Mouse (Mus musculus) spleen, adult 2 months (tissue): ENCODE results near the gene Golga2. TPM values are rescaled to one million over a fixed set of nuclear protein-coding genes. Genes with fewer than 3 reads are reported as not detected.

Experiments
- DNase-seq, 2 experiments: peaks; one replicate each; pipeline versions ENCODE4 v3.0.0 to v3.0.0-alpha.2; 2012 to 2021; ENCODE audit warnings: low spot score in 2 of 2, low read depth in 1 of 2
- H3K27ac ChIP-seq: fragments of 200-500 bp; 2 replicates; pipeline ENCODE4 v1.5.1; 2012; ENCODE audit warnings: low read length, inconsistent platforms; ENCODE audit not compliant: insufficient read depth
- H3K27me3 ChIP-seq: fragments of 200-500 bp; 2 replicates; pipeline ENCODE4 v1.6.1; 2012; ENCODE audit warnings: mild to moderate bottlenecking, moderate library complexity, low read length, inconsistent platforms; ENCODE audit not compliant: control insufficient read depth, insufficient read depth
- H3K36me3 ChIP-seq: fragments of 200-500 bp; 2 replicates; pipeline ENCODE4 v1.6.1; 2012; ENCODE audit warnings: mild to moderate bottlenecking, low read length, inconsistent platforms; ENCODE audit not compliant: control insufficient read depth, insufficient read depth
- H3K4me1 ChIP-seq: fragments of 200-500 bp; 2 replicates; pipeline ENCODE4 v1.6.1; 2011; ENCODE audit warnings: inconsistent platforms; ENCODE audit not compliant: control insufficient read depth, insufficient read depth, insufficient read length
- H3K4me3 ChIP-seq: fragments of 200-500 bp; 2 replicates; pipeline ENCODE4 v1.5.1; 2011; ENCODE audit warnings: mild to moderate bottlenecking, inconsistent platforms; ENCODE audit not compliant: insufficient read depth, insufficient read length; ENCODE audit errors: extremely low read depth
- CTCF ChIP-seq: fragments of 200-500 bp; IDR thresholded peaks from 2 replicates; pipeline ENCODE4 v1.5.1; 2011; ENCODE audit warnings: mild to moderate bottlenecking, inconsistent platforms; ENCODE audit not compliant: insufficient read depth, insufficient read length, insufficient replicate concordance; ENCODE audit errors: extremely low read depth
- POLR2A ChIP-seq: fragments of 200-500 bp; IDR thresholded peaks from 2 replicates; pipeline ENCODE4 v1.6.1; 2011; ENCODE audit warnings: low read depth, low read length, inconsistent platforms
- WGBS: fragments of 180-500 bp; shearing (Covaris S2); methylation state at CpG from one replicate; pipeline ENCODE4 v1.1.7; 2018; 5-methylcytosine and 5-hydroxymethylcytosine counted together
- polyA plus RNA-seq: library from polyadenylated mRNA; depleted of rRNA; stranded (reverse); fragments of >200 nt; gene quantifications from 2 replicates; pipeline ENCODE4 v1.2.3, GENCODE M21; 2012

Gene Golga2
- polyA plus RNA-seq, 1 experiment: 21.4 TPM

- no peak overlapping the region for H3K4me3 ChIP-seq
- peaks cover 11% of the 10 kb centered on the region for H3K27me3 ChIP-seq
- H3K36me3 ChIP-seq: no peaks in the 10 kb centered on the region
- 74% methylated on average over 8 of the region's 8 CpGs for WGBS
- DNase-seq: no peak
- no peak for TF ChIP-seq CTCF
- no peak for TF ChIP-seq POLR2A
- peaks cover 14% of the 10 kb centered on the region for H3K4me1 ChIP-seq
- H3K27ac ChIP-seq: no peak overlapping the region
Measured at GRCm38 (mm10) chr2:32315751-32316150, 28.6 kb downstream of the Golga2 start.

GRCm38 (mm10) chr2:32316887-32317656 lies 29.9 kb downstream of the Golga2 start:
- peaks cover 6% of the 10 kb centered on the region for H3K27me3 ChIP-seq
- 76% methylated on average over 20 of the region's 20 CpGs for WGBS
- no peak overlapping the region for H3K27ac ChIP-seq
- TF ChIP-seq CTCF (no peak), POLR2A (no peak)
- H3K4me1 ChIP-seq: peaks cover 5% of the 10 kb centered on the region; the same call in 1 of the 2 replicates
- no peak for DNase-seq
- no peak overlapping the region for H3K4me3 ChIP-seq
- no peaks in the 10 kb centered on the region for H3K36me3 ChIP-seq

- Histone ChIP-seq H3K4me1 (no peaks in the 10 kb centered on the region), H3K4me3 (no peak overlapping the region), H3K27ac (no peak overlapping the region; the same call in 1 of the 2 replicates), H3K27me3 (peaks cover 1% of the 10 kb centered on the region; the same call in 1 of the 2 replicates), H3K36me3 (no peaks in the 10 kb centered on the region)
- whole genome bisulfite sequencing: 10% methylated on average over 18 of the region's 19 CpGs
- TF ChIP-seq POLR2A: no peak
- DNase-seq: no peak
Measured at GRCm38 (mm10) chr2:32317791-32318417, 30.7 kb downstream of the Golga2 start.

GRCm38 (mm10) chr2:32318709-32319585 lies 31.8 kb downstream of the Golga2 start:
- H3K27me3 ChIP-seq: peaks cover 1% of the 10 kb centered on the region; the same call in 1 of the 2 replicates
- DNase-seq: no peak
- H3K4me1 ChIP-seq: no peaks in the 10 kb centered on the region
- 79% methylated on average over 14 of the region's 14 CpGs for WGBS
- TF ChIP-seq POLR2A (no peak), CTCF (no peak)
- no peak overlapping the region for H3K4me3 ChIP-seq
- H3K36me3 ChIP-seq: no peaks in the 10 kb centered on the region
- no peak overlapping the region for H3K27ac ChIP-seq

- no peak overlapping the region for H3K4me3 ChIP-seq
- no peaks in the 10 kb centered on the region for H3K4me1 ChIP-seq
- TF ChIP-seq CTCF (no peak), POLR2A (no peak)
- no peaks in the 10 kb centered on the region for H3K36me3 ChIP-seq
- peaks cover 1% of the 10 kb centered on the region; the same call in 1 of the 2 replicates for H3K27me3 ChIP-seq
- 61% methylated on average over 9 of the region's 9 CpGs for WGBS
- DNase-seq: no peak
- H3K27ac ChIP-seq: no peak overlapping the region
Measured at GRCm38 (mm10) chr2:32319586-32320580, 32.7 kb downstream of the Golga2 start.

GRCm38 (mm10) chr2:32320721-32321120 lies 33.5 kb downstream of the Golga2 start:
- Histone ChIP-seq H3K27ac (no peak overlapping the region), H3K4me3 (no peak overlapping the region), H3K27me3 (peaks cover 1% of the 10 kb centered on the region; the same call in 1 of the 2 replicates), H3K36me3 (no peaks in the 10 kb centered on the region), H3K4me1 (no peaks in the 10 kb centered on the region)
- WGBS: 77% methylated on average over 11 of the region's 11 CpGs
- DNase-seq: no peak
- TF ChIP-seq CTCF: no peak
- no peak for TF ChIP-seq POLR2A
